Mouse (Mus musculus): ENCODE data around the gene Nrl. TPM values are rescaled to one million over a fixed set of nuclear protein-coding genes. Genes with fewer than 3 reads are reported as not detected.

Nrl gene
- polyA plus RNA-seq, 1 experiment from 2014 or later = not detected

GRCm38 (mm10) chr14:55520451-55521361 lies 4.1 kb downstream of the Nrl start:
- WGBS = under 1% methylated on average over 61 of the region's 61 CpGs
- H3K4me1 ChIP-seq (replicated peaks; ENCODE audit: control insufficient read depth, insufficient read depth, low read length) = no peaks in the 10 kb centered on the region
- no peaks in the 10 kb centered on the region for H3K9me3 ChIP-seq (ENCODE audit: control insufficient read depth, low read length)
- H3K4me2 ChIP-seq (ENCODE audit: low read depth, low read length, severe bottlenecking) = peak overlapping the region; percentile 94
- no peak overlapping the region for H3K27ac ChIP-seq (ENCODE audit: low read depth, low read length)
- H3K27me3 ChIP-seq (ENCODE audit: control insufficient read depth, insufficient read depth, low read length) = peaks cover 15% of the 10 kb centered on the region; the same call in 1 of the 2 replicates
- H3K36me3 ChIP-seq (ENCODE audit: control insufficient read depth, insufficient read depth, low read length) = no peaks in the 10 kb centered on the region
- peak; percentile 59 for ATAC-seq (replicated peaks; ENCODE audit: low FRiP score)
- H3K9ac ChIP-seq (ENCODE audit: low read length) = peak overlapping the region; percentile 53
- H3K4me3 ChIP-seq (ENCODE audit: low read depth, low read length) = peak overlapping the region; percentile 51
- peak; percentile 70 for DNase-seq (ENCODE audit: low spot score)

GRCm38 (mm10) chr14:55519604-55520003 lies 5.2 kb downstream of the Nrl start:
- 57% methylated on average over 4 of the region's 4 CpGs for whole genome bisulfite sequencing
- Histone ChIP-seq H3K27ac (ENCODE audit: low read depth, low read length) (no peak overlapping the region), H3K27me3 (ENCODE audit: control insufficient read depth, insufficient read depth, low read length) (peaks cover 15% of the 10 kb centered on the region; the same call in 1 of the 2 replicates), H3K4me3 (ENCODE audit: low read depth, low read length) (no peak overlapping the region), H3K4me2 (ENCODE audit: low read depth, low read length, severe bottlenecking) (no peak overlapping the region), H3K9me3 (ENCODE audit: control insufficient read depth, low read length) (no peaks in the 10 kb centered on the region), H3K36me3 (ENCODE audit: control insufficient read depth, insufficient read depth, low read length) (no peaks in the 10 kb centered on the region), H3K9ac (ENCODE audit: low read length) (no peak overlapping the region), H3K4me1 (replicated peaks; ENCODE audit: control insufficient read depth, insufficient read depth, low read length) (no peaks in the 10 kb centered on the region)
- no peak for DNase-seq (ENCODE audit: low spot score)
- no peak for ATAC-seq (replicated peaks; ENCODE audit: low FRiP score)

GRCm38 (mm10) chr14:55518897-55519296 lies 5.9 kb downstream of the Nrl start:
- H3K9me3 ChIP-seq (ENCODE audit: control insufficient read depth, low read length) = no peaks in the 10 kb centered on the region
- H3K4me1 ChIP-seq (replicated peaks; ENCODE audit: control insufficient read depth, insufficient read depth, low read length) = no peaks in the 10 kb centered on the region
- no peaks in the 10 kb centered on the region for H3K36me3 ChIP-seq (ENCODE audit: control insufficient read depth, insufficient read depth, low read length)
- H3K9ac ChIP-seq (ENCODE audit: low read length) = no peak overlapping the region
- DNase-seq (ENCODE audit: low spot score) = peak; percentile 63
- H3K4me3 ChIP-seq (ENCODE audit: low read depth, low read length) = no peak overlapping the region
- WGBS = 71% methylated on average over 2 of the region's 2 CpGs
- ATAC-seq (replicated peaks; ENCODE audit: low FRiP score) = peak; percentile 60
- peaks cover 15% of the 10 kb centered on the region; the same call in 1 of the 2 replicates for H3K27me3 ChIP-seq (ENCODE audit: control insufficient read depth, insufficient read depth, low read length)
- H3K4me2 ChIP-seq (ENCODE audit: low read depth, low read length, severe bottlenecking) = no peak overlapping the region
- no peak overlapping the region for H3K27ac ChIP-seq (ENCODE audit: low read depth, low read length)

DNA sequence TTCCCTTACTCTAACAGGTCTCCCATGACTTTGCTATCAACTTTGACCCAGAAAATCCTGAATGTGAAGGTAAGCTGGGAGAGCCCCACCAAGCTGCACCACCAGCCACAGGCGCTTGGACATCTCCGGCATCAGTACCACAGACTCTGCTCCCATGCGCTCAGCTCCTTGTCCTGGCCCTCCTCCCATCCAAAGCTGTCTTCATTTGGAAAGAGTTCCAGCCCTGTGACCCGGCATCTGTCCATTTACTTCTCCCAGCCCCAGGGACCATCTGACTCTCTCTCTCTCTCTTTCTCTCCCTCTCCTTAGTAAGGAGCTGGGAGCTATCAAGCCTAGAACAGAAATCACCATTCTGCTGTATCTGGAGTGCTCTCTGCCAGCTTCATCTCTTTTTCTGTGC lies 8.9 kb downstream of the Nrl start:
- ATAC-seq (replicated peaks; ENCODE audit: low FRiP score) = no peak
- Histone ChIP-seq H3K27ac (ENCODE audit: low read depth, low read length) (no peak overlapping the region), H3K4me1 (replicated peaks; ENCODE audit: control insufficient read depth, insufficient read depth, low read length) (no peaks in the 10 kb centered on the region), H3K4me3 (ENCODE audit: low read depth, low read length) (no peak overlapping the region), H3K4me2 (ENCODE audit: low read depth, low read length, severe bottlenecking) (no peak overlapping the region), H3K36me3 (ENCODE audit: control insufficient read depth, insufficient read depth, low read length) (no peaks in the 10 kb centered on the region), H3K9me3 (ENCODE audit: control insufficient read depth, low read length) (no peaks in the 10 kb centered on the region), H3K9ac (ENCODE audit: low read length) (no peak overlapping the region), H3K27me3 (ENCODE audit: control insufficient read depth, insufficient read depth, low read length) (0 out of 2 replicates have a peak, but pooled peaks cover 7% of the 10 kb centered on the region)
- 93% methylated on average over 4 of the region's 4 CpGs for WGBS
- no peak for DNase-seq (ENCODE audit: low spot score)

- Histone ChIP-seq H3K4me2 (ENCODE audit: low read depth, low read length, severe bottlenecking) (no peak overlapping the region), H3K9me3 (ENCODE audit: control insufficient read depth, low read length) (no peaks in the 10 kb centered on the region), H3K36me3 (ENCODE audit: control insufficient read depth, insufficient read depth, low read length) (no peaks in the 10 kb centered on the region), H3K27ac (ENCODE audit: low read depth, low read length) (no peak overlapping the region), H3K4me1 (replicated peaks; ENCODE audit: control insufficient read depth, insufficient read depth, low read length) (no peaks in the 10 kb centered on the region), H3K4me3 (ENCODE audit: low read depth, low read length) (no peak overlapping the region), H3K9ac (ENCODE audit: low read length) (no peak overlapping the region), H3K27me3 (ENCODE audit: control insufficient read depth, insufficient read depth, low read length) (no peaks in the 10 kb centered on the region)
- no peak for ATAC-seq (replicated peaks; ENCODE audit: low FRiP score)
- DNase-seq (ENCODE audit: low spot score) = no peak
- 76% methylated on average over 10 of the region's 10 CpGs for WGBS
Observed at GRCm38 (mm10) chr14:55513927-55514326, 10.9 kb downstream of the Nrl start.

GRCm38 (mm10) chr14:55511037-55511436 lies 13.7 kb downstream of the Nrl start:
- Histone ChIP-seq H3K4me3 (ENCODE audit: low read depth, low read length) (no peak overlapping the region), H3K4me2 (ENCODE audit: low read depth, low read length, severe bottlenecking) (no peak overlapping the region), H3K4me1 (replicated peaks; ENCODE audit: control insufficient read depth, insufficient read depth, low read length) (no peaks in the 10 kb centered on the region), H3K9ac (ENCODE audit: low read length) (no peak overlapping the region), H3K27ac (ENCODE audit: low read depth, low read length) (no peak overlapping the region), H3K36me3 (ENCODE audit: control insufficient read depth, insufficient read depth, low read length) (no peaks in the 10 kb centered on the region), H3K27me3 (ENCODE audit: control insufficient read depth, insufficient read depth, low read length) (no peaks in the 10 kb centered on the region), H3K9me3 (ENCODE audit: control insufficient read depth, low read length) (no peaks in the 10 kb centered on the region)
- WGBS = 72% methylated on average over 7 of the region's 7 CpGs
- ATAC-seq (replicated peaks; ENCODE audit: low FRiP score) = no peak
- DNase-seq (ENCODE audit: low spot score) = no peak

- WGBS = 75% methylated on average over 22 of the region's 22 CpGs
- Histone ChIP-seq H3K9ac (ENCODE audit: low read length) (no peak within 1 kb of the TSS), H3K27ac (ENCODE audit: low read depth, low read length) (no peak within 1 kb of the TSS), H3K4me2 (ENCODE audit: low read depth, low read length, severe bottlenecking) (no peak within 1 kb of the TSS), H3K9me3 (ENCODE audit: control insufficient read depth, low read length) (no peaks in the 10 kb centered on the region), H3K36me3 (ENCODE audit: control insufficient read depth, insufficient read depth, low read length) (no peaks in the 10 kb centered on the region), H3K27me3 (ENCODE audit: control insufficient read depth, insufficient read depth, low read length) (no peaks in the 10 kb centered on the region), H3K4me1 (replicated peaks; ENCODE audit: control insufficient read depth, insufficient read depth, low read length) (no peaks in the 10 kb centered on the region), H3K4me3 (ENCODE audit: low read depth, low read length) (no peak within 1 kb of the TSS)
- DNase-seq (ENCODE audit: low spot score) (no peak), ATAC-seq (replicated peaks; ENCODE audit: low FRiP score) (no peak)
Observed at GRCm38 (mm10) chr14:55510125-55510731, 14.6 kb downstream of the Nrl start, which contains the start of gene Cpne6. Gene Cpne6, plus strand, starts transcription at chr14:55510445.

- DNase-seq (ENCODE audit: low spot score) (no peak), ATAC-seq (replicated peaks; ENCODE audit: low FRiP score) (no peak)
- no peaks in the 10 kb centered on the region for H3K27me3 ChIP-seq (ENCODE audit: control insufficient read depth, insufficient read depth, low read length)
- no peak overlapping the region for H3K4me3 ChIP-seq (ENCODE audit: low read depth, low read length)
- H3K9me3 ChIP-seq (ENCODE audit: control insufficient read depth, low read length) = no peaks in the 10 kb centered on the region
- H3K4me1 ChIP-seq (replicated peaks; ENCODE audit: control insufficient read depth, insufficient read depth, low read length) = no peaks in the 10 kb centered on the region
- no peak overlapping the region for H3K9ac ChIP-seq (ENCODE audit: low read length)
- no peak overlapping the region for H3K27ac ChIP-seq (ENCODE audit: low read depth, low read length)
- no peaks in the 10 kb centered on the region for H3K36me3 ChIP-seq (ENCODE audit: control insufficient read depth, insufficient read depth, low read length)
- H3K4me2 ChIP-seq (ENCODE audit: low read depth, low read length, severe bottlenecking) = no peak overlapping the region
- WGBS = 81% methylated on average over 10 of the region's 10 CpGs
Observed at GRCm38 (mm10) chr14:55509540-55509939, 15.2 kb downstream of the Nrl start.

All from forebrain, embryonic 11.5 days (tissue).